Mouse (Mus musculus) lung, postnatal 36 days (tissue): ENCODE results near the gene Wdr34.
"Not testable (repeated sequence)": the region's sequence is repeated elsewhere in the genome, so short reads cannot be mapped to it uniquely, and the experiment has no call there.

ENCODE experiments used
- DNase-seq: peaks from one replicate; pipeline ENCODE4 v3.0.0; 2022; ENCODE audit warnings: mixed read lengths

The Wdr34 gene

DNA sequence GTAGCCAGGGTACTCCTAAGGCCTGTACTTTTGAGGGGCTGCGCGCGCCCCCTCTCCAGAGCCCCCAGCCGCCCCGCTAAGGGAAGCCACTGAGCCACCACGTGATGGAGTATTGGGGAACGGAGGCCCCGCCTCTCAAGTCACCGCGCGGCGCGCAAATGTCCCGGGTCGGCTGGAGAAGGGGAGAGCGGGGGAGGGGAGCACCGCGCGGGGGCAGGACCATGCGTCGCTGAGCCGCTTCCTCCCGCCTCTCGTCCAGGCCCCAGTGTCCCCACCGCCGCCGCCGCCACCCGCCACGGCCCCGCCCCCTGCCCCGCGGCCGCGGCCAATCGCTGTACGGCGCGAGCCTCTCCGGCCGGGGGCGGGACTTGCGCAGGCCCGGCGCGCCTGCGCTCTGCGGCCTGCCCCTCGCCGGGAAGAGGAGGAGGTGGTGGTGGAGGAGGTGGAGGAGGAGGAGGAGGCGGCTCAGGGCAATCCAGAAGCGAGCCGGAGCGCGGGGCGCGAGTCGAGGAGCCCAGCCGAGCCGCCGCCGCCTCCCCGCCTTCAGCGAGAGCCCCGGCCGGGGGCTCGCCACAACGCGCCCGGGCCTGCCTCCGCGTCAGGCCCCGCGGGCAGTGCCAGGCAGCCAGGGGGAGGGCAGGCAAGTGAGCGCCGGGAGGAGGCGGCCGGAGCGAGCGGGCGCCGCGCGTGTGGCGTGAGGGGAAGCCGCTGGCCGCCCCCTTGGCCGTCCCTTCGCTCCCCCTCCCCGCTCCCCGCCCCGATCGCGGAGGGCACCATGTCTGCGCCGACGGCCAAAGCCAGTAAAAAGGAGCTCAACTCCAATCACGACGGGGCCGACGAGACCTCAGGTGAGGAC lies 17.6 kb upstream of the Wdr34 start:
- peak; percentile 96 for DNase-seq

DNA sequence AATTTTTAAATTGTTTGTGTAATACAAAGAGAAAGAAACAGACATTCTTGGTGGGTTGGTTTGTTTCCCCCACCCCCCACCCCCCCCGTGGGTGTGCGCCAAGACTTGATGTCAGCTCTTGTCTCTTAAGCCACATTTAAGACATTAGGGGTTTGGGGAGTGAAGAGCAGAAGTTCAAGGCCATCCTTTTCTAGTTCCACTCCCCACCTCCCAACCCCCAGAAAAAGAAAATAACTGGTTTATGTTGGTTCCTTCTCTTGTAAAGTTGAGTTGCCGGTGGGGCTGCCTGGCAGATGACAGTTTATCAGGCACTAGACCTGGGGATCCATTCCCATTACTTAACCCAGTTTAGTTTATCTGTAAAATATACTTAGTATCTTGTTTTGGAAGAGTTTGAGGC lies 15.6 kb upstream of the Wdr34 start:
- DNase-seq = no peak

DNA sequence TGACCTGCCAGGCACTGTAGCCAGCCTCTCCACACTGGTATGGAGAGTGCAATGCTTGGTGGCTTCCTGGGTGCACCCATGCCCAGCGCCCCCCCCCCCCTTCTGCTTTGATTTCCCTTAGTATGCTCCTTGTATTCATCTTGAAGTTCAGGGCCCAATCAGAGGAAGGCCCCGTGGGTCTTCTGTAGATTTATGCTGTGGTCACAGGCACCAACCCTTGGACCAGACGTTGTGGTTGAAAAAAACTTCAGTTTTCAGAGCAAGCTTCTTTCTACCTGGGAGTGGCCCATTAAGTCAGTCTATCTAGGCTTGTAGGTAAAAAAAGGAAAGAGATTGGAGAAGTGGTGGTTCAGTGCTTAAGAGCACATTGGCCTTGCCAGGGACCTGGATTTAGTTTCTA lies 15.1 kb upstream of the Wdr34 start:
- DNase-seq = no peak

DNA sequence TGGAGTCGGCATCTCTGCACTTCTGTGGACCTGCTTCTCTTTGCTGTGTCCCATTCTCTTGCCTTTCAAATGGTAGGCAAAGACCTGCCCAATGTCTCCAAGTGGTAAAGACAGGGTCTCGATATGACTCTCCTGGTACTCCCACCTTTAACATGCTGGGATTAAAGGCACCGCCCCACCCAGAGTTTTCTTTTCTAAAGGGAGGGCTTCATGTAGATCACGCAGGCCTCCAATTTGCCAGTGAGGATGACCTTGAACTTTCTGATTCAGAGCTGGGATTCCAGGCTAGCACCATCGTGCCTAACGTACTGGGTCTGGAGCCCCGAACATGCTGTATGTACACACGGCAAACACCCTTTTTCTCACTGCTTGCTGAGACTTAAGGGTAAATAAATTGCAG lies 14.6 kb upstream of the Wdr34 start:
- no peak for DNase-seq

DNA sequence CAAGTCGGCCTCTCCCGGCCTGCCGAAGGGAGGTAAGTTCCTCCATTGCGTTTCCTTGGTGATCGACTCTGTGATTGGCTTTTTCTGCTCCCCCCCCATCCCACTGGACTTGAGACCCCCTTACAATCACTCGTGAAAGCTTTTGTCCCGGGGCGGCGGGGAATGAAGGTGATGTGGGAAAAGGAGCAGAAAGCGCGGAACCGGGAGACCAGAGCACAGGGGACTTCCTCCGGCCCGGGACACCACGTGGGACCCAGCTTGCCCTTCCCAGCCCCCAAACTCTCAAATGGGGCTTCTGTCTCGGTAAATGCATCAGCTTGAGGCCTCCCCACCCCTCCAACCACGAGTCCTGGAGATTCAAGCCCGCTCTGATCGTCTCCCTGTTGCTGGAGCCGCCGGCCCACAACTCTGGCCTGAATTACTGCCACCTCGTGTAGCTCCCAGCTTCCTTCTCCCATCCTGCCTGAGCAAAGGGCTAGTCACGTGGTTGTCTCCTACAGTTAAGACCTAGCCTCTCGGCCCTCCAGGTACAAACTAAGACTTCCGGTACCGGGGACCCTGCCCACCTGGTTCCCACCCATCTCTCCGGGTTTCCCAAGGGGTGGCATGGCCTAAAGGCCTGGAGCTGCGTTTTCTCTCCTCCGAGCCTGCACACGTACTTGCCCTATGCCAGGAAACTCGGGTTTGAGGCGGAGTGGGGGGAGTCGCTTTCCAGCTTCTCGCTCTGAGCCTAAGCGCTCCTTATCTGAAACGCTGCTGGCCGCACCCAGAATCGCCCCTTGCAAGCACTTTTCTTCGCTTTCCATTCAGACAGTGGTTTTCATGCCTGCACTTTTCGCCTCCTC lies 13.8 kb upstream of the Wdr34 start:
- DNase-seq = peak; percentile 70

DNA sequence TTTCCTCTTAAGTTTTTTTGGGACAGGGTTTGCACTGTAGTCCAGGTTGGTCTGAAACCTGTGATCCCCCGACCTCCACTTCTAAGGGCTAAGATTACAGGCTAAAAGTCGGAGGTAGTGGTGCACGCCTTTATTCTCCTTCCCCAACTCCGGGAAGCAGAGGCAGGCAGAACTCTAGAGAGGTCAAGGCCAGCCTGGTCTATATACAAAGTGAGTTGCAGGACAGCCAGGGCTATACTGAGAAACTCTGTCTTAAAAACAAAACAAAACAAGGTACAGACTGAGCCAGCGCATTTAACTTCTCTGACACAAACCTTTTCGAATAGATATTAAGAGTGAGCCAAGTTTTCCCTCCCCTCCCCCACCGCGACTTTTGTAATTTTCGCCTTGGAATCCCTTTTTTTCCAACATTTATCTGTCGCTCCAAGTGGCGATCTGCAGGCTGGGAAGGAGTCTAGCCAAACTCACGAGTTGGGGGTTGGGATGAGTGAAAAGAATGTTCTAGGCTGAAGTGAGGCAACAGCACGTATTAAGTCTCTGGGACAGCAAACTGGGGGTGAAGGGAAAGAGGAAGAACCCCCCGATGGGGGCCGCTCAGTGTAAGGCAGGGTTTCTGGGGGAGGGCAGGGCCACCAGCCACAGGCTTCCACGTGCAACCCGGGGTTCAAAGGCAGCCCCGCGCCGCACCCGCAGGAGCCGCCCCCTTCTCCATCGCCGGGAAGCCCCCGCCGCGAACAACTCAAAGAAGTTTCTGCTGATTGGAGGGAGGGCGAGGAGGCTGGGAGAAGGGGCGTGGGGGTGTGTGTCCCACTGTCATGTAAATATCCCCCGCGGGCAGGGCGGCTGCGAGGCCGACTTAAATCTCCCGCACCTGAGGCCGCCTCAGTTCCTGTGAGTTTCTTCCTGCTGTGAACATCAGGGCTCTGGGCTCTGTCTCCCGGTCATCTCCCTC lies 12.8 kb upstream of the Wdr34 start:
- DNase-seq = peak; percentile 51

DNA sequence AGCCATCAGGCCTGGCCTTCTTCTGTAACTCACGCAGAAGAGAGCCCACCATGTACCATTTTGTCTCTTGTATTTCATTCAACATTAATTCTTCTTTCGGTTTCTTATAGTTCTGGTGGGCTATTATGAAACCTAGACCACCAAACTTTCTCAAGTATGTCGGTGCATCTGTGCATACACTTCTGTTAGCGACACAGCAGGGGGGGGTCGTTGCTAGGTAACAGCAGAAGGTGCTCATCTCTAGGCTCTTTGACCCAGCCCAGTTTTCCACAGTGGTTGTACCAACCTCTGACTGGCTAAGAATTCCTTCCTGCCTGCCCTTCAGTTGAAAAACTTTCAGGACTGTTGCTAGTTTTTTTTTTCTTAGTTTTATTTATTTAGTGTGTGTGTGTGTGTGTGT lies 9.7 kb upstream of the Wdr34 start:
- DNase-seq = no peak

DNA sequence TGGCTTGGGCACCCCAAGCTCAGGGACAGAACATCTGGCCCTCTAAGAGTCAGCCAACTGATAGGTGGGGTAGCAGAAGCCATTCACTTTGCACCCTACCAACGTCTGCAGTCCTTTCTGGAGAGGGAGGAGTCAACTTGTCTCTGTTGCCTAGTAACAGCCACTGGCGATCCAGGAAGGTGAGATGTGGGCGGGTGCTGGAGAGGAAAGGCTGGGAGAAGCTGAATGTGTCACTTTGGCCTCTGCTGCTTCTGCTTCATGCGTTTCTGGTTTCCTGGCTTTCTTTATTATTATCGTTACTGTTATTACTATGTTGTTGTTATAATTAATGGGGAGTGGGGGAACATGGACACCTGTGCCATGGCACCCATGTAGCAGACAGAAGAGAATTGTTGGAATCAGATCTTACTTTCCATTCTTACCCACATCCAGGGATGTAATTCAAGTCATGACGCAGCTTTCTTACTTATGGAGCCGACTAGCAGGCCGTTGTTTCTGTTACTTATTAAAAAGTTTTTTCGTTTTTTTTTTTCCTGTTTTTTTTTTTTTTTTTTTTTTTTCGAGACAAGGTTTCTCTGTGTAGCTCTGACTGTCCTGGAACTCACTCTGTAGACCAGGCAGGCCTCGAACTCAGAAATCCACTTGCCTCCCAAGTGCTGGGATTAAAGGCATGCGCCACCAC lies 8.7 kb upstream of the Wdr34 start, which contains the start of gene Set:
Gene Set, plus strand, starts transcription at position 156 of the 682 bp plus-strand sequence.
- no peak for DNase-seq

DNA sequence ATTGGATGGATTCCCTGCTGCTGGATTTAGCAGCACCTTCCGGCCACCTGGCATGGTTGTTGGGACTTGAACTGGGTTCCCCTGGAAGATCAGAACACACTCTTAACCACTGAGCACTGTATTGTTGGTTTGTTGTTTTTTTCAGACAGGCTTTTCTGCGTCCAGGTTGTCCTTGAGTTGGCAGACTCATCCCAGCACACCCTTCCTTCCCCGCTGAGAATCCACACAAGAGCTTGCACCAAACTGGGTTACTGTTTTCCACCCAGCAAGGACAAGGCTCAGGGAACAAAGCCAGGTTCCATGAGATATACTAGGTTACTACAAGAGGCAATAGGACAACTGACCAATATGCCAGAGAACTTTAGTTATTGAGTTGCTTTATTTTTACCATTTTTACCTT lies 8.1 kb upstream of the Wdr34 start:
- DNase-seq = no peak

DNA sequence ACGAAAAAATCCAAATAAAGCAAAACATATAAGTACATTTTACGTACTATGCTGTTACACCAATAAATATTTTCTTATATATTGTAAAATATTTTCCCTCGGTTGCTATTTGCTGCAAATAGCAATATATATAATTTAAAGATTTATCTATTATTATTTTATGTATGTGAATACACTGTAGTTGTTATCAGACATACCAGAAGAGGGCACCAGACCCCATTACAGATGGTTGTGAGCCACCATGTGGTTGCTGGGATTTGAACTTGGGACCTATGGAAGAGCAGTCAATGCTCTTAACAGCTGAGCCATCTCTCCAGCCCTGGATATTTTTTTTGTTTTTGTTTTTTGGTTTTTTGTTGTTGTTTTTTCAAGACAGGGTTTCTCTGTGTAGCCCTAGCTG lies 6.6 kb upstream of the Wdr34 start:
- DNase-seq = not testable (repeated sequence)

DNA sequence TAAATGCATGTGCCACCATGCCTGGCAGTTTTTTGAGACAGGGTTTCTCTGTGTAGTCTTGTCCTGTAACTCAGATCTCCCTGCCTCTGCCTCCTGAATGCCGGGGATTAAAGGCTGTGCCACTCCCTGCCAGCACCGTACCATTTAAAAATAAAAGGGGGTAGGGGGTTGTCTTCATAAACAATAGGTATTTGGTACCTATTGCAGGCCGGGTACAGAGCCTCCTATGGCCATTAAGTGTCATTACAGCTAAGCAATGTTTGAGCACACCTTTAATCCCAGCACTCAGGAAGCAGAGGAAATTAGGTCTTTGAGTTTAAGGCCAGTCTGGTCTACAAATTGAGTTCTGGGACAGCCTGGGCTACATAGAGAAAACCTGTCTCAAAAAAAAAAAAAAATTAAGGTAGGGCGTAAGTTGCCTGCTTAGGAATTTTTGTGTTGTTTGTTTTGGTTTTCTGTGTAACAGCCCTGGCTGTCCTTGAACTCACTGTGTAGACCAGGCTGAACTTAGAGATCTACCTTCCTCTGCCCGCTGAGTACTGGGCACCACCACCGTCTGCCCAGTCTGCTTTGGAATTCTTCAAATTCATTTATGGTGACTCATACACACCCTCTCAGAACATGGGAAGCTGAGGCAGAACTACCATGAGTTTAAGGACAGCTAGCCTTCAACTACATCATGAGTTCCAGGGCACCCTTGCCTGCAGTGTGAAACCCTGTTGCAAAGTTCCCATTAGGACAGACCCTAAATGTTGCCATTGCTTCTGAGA lies 3.5 kb upstream of the Wdr34 start:
- no peak for DNase-seq

DNA sequence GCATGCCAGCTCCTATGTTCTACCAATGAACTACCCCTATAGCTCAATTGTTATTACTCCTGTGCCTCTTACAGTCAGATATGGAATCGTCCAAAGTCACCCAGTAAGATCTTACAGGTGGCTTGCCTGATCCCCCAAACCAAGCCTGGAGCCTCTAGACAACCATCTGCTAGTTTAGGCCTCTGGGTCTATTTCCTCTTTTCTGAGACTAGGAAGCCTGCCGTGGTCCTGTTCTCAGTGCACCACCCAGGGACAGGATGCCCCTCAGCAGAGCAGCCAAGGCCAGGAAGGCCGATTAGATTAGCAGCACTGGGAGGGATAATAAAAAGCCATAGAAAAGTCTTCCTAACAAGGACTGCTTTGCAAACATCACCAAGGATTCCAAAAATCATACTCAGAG lies 1.1 kb upstream of the Wdr34 start:
- no peak for DNase-seq

DNA sequence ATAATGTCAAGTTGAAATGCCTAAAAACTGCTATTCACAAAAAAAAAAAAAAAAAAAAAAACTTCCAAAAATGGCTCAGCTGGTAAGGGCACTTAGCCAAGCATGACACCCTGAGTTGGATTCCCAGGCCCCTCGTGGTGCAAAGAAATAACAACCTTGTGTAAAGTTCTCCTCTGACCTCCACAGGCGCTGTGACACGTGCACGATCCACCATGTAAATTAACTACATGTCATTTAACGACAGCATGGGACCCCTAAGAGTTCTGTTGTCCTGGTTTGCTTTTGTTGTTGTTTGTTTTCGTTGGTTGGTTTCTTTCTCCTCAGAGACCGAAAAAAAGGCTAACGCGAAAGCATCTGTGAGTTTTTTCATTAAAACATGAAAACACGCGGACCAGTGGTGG lies 580 bp downstream of the Wdr34 start:
- DNase-seq = no peak

DNA sequence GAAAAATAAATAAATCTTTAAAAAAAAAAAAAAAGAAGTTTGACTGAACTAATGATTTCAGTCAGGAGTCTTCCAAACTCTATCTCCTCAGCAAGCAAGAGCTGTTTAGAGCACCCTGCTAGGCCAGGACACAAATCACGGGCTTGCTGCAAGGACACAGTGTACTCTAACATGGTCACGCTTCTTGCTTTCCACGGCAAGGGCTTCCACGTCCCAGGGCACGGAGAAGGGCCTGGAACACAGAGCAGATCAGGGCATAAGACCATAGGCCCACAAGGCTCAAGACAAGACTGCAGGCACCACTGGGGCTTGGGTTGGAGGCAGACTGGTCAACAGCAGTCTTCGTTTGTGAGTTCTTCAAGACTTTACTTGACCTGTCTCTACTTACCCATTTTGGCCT lies 1.6 kb downstream of the Wdr34 start:
- no peak for DNase-seq

DNA sequence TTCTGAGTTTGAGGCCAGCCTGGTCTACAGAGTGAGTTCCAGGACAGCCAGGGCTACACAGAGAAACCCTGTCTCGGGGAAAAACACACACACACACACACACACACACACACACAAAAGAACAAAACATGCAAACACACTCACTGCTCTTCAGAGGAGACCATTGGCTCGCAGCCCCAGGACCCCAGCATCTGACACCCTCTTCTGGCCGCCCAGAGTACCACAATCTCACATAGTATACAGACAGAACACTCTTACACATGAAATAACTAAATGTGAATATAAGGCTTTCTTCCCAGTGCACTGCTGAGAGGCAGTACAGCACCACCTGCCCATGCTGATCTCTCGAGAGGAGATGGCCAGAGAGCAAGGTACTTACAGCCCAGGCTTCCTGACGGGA lies 4.1 kb downstream of the Wdr34 start:
- DNase-seq = no peak

DNA sequence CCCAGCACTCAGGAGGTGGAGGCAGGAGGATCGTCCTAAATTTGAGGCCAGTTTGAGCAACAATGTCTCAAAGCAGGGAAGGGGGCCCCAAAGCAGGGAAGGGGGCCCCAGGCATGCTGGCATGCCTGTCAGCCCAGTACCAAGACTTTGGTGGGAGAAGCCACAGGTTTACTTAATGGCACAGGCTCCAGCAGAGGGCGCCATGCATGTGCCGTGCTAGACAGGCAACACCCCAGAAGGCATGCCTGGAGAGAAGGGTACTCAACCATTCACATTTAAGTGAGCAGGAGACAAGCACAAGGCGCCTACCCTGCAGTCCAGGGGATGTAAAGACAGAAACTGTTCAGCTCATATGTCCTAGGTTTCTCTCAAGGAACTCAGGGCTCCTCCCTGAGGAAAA lies 6.2 kb downstream of the Wdr34 start:
- peak; percentile 92 for DNase-seq

DNA sequence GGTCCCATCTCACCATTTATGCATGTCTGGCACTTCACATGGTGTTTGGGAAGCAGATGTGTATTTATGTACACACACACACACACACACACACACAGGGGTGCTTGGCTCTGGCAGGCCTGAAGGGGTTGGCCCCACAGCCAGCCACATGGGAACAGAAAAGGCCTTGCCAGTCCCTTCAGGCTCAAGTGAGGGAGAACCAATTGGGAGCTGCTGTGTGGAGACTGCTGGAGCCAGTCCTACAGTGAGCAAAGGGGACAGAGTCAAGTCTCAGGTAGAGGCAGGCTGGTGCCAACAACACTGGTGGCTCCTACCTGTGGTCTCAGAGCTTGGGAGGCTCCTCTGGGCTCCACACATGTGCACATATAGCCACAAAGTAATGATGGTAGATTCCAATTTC lies 9.0 kb downstream of the Wdr34 start:
- DNase-seq = no peak

DNA sequence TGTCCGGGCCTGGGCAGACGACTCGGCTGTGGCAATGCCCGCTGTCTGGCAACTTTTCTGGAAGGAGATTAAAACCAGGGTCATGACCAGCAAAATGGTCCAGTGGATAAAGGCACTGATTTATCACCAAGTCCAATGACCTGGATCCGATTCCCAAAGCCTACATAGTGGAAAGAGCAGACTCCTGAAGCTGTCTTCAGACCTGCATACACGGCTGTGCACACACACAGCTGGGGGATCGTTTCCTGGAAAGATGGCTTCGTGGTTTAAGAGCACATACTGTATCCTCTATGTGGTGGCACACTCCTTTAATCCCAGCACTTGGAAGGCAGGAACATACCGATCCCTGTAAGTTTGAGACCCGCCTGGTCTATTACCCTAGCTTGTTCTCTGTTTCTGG lies 10.3 kb downstream of the Wdr34 start:
- no peak for DNase-seq

DNA sequence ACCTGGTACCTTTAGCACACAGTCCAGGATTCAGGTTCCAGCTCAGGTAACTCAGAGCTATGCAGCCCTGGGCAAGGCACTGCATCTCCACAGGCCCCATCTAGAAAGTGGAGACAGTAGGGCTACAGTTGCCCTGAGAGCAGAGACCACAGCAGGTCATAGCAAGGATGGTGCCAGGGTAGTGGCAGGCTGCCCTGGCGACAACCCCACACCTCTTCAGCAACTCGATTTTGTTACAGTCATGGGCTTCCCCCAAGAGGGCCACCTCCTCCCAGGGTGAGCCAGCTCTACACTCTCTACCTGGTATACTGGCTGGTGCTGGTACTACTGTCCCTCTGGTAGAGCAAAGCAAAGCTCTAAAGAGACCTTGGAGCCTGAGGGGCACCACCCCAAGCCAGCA lies 10.9 kb downstream of the Wdr34 start:
- DNase-seq = no peak

DNA sequence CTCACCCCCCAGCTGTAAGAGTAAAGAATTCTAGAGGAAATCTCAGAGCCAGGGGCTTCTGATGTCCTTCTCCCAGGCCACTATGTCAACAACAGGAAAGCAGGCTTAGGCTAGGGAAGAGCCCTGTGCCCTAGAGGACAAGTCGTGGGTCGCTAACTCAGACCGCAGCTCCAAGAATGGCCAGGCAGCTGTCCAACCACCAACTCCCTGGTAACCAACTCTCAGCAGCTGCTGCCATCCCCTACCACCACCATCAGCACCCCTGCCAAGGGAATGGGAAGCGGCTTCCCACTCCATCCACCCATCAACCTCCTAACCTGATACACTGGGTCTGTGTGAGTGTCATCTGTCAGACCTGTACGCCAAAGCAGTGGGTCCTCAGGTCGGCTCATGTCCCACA lies 15.7 kb downstream of the Wdr34 start:
- no peak for DNase-seq

DNA sequence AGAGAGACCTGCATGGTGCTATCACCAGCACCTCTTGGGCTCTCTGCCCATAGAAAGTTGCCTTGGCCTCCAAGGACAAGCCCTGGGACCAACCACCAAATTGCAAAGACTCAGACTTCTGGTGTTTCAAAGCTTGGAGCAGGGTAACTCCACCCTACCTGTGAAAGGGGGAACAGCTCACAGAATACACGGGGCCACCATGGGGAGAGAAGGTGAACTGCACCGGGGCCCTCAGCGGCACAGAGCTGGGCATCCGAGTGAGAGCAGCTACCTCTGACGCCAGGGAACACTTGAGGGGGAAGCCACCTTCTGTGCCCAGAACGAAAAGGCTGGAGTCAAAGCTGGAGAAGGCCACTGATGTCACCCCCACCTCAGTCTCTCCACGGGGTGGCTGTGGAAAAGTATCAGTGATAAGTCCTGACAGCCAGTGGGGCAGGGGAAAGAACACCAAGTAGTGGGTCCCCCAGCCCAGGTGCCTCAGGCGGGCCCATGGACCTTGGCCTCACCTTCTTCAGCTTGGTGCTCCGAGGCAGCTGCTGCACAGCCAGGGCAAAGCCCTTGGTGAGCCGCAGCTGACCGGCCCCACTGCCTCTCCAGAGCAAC lies 16.3 kb downstream of the Wdr34 start:
- no peak for DNase-seq
